Mouse (Mus musculus) myocyte (in vitro differentiated cells): ENCODE results near the gene Lrig1. TPM values are rescaled to one million over a fixed set of nuclear protein-coding genes. Genes with fewer than 3 reads are reported as not detected.

Source experiments
- H3K27me3 ChIP-seq: one replicate; pipeline ENCODE4 v1.6.1; 2011; ENCODE audit not compliant: control insufficient read depth, insufficient read depth, insufficient read length
- H3K36me3 ChIP-seq: one replicate; pipeline ENCODE4 v1.6.1; 2011; ENCODE audit not compliant: control insufficient read depth, insufficient read depth
- H3K4me2 ChIP-seq: one replicate; pipeline ENCODE4 v1.6.1; 2011; ENCODE audit warnings: low read depth, control low read depth
- H3K4me3 ChIP-seq: one replicate; pipeline ENCODE4 v1.5.1; 2011; ENCODE audit warnings: mild to moderate bottlenecking, control low read depth, moderate library complexity
- H3K79me2 ChIP-seq: one replicate; pipeline ENCODE4 v1.6.1; 2011; ENCODE audit not compliant: control insufficient read depth, insufficient read depth
- H3ac ChIP-seq: one replicate; pipeline ENCODE4 v1.6.1; 2011; ENCODE audit not compliant: control insufficient read depth, insufficient read length
- CEBPB ChIP-seq: IDR thresholded peaks from 2 replicates; pipeline ENCODE4 v1.6.1; 2011; ENCODE audit warnings: mild to moderate bottlenecking, moderate library complexity; ENCODE audit not compliant: poor library complexity, insufficient read depth, severe bottlenecking
- E2F4 ChIP-seq: IDR thresholded peaks from one replicate; pipeline ENCODE4 v1.6.1; 2011; ENCODE audit warnings: mild to moderate bottlenecking, control low read depth, moderate library complexity; ENCODE audit not compliant: insufficient read depth
- MAX ChIP-seq: IDR thresholded peaks from one replicate; pipeline ENCODE4 v1.6.1; 2011; ENCODE audit warnings: low read depth, mild to moderate bottlenecking, control low read depth
- MYOD1 ChIP-seq, 3 experiments: IDR thresholded peaks; one replicate each; pipeline ENCODE4 v1.6.1; 2011; ENCODE audit warnings: control low read depth in 2 of 3, low read depth in 2 of 3, mild to moderate bottlenecking in 2 of 3, moderate library complexity in 1 of 3; ENCODE audit not compliant: insufficient read length in 2 of 3, control insufficient read depth in 1 of 3
- MYOG ChIP-seq, 3 experiments: IDR thresholded peaks; one replicate each; pipeline ENCODE4 v1.6.1; 2011; ENCODE audit warnings: control low read depth in 2 of 3, low read depth in 2 of 3, mild to moderate bottlenecking in 2 of 3; ENCODE audit not compliant: insufficient read length in 2 of 3, control insufficient read depth in 1 of 3, insufficient read depth in 1 of 3
- POLR2A ChIP-seq: IDR thresholded peaks from one replicate; pipeline ENCODE4 v1.6.1; 2011; ENCODE audit warnings: low read depth, mild to moderate bottlenecking, control low read depth, moderate library complexity; ENCODE audit not compliant: insufficient read length
- POLR2AphosphoS2 ChIP-seq: IDR thresholded peaks from one replicate; pipeline ENCODE4 v1.6.1; 2011; ENCODE audit warnings: low read depth, control low read depth; ENCODE audit not compliant: insufficient read length
- REST ChIP-seq: IDR thresholded peaks from one replicate; pipeline ENCODE4 v1.6.1; 2011; ENCODE audit warnings: mild to moderate bottlenecking, control low read depth, moderate library complexity; ENCODE audit not compliant: insufficient read depth, insufficient read length
- SRF ChIP-seq: IDR thresholded peaks from one replicate; pipeline ENCODE4 v1.6.1; 2011; ENCODE audit warnings: low read depth; ENCODE audit not compliant: control insufficient read depth, insufficient read length
- TCF12 ChIP-seq: IDR thresholded peaks from one replicate; pipeline ENCODE4 v1.6.1; 2011; ENCODE audit warnings: mild to moderate bottlenecking, control low read depth; ENCODE audit not compliant: poor library complexity, insufficient read depth, severe bottlenecking
- TCF3 ChIP-seq: IDR thresholded peaks from one replicate; pipeline ENCODE4 v1.6.1; 2011; ENCODE audit warnings: low read depth, control low read depth; ENCODE audit not compliant: insufficient read length
- USF1 ChIP-seq: IDR thresholded peaks from one replicate; pipeline ENCODE4 v1.6.1; 2011; ENCODE audit warnings: low read depth, mild to moderate bottlenecking, control low read depth, moderate library complexity
- polyA plus RNA-seq: library from polyadenylated mRNA; unstranded; fragments of >200 nt; fragmentation: generic; extraction: Trizol; gene quantifications from one replicate; pipeline ENCODE4 v1.2.1, GENCODE M21; 2012; ENCODE audit warnings: missing spikeins

The Lrig1 gene
- polyA plus RNA-seq, 1 experiment, result 22.1 TPM

GRCm38 (mm10) chr6:94604072-94604471 is 95.9 kb downstream of the Lrig1 start:
- Histone ChIP-seq H3K27me3 (no peaks in the 10 kb centered on the region), H3K79me2 (no peaks in the 10 kb centered on the region), H3K4me3 (no peak overlapping the region), H3K4me2 (peak overlapping the region; percentile 52), H3K36me3 (peaks cover 12% of the 10 kb centered on the region), H3ac (no peak overlapping the region)
- no peak for TF ChIP-seq POLR2AphosphoS2
- no peak for TF ChIP-seq USF1
- no peak for TF ChIP-seq POLR2A
- TF ChIP-seq MYOG (IDR thresholded peaks at IDR 0.05; ENCODE audit: control insufficient read depth in 1 of 3, insufficient read depth in 1 of 3, insufficient read length in 2 of 3, low read depth in 2 of 3), result peak; percentile 6 to 95 (median 78)
- TF ChIP-seq MAX, result no peak
- TF ChIP-seq SRF, result no peak
- peak; percentile 69 for TF ChIP-seq TCF3
- no peak for TF ChIP-seq CEBPB
- TF ChIP-seq REST, result no peak
- TF ChIP-seq E2F4, result no peak
- peak in 2 of 3 experiments; percentile 98 to 99 for TF ChIP-seq MYOD1 (IDR thresholded peaks at IDR 0.05; ENCODE audit: control insufficient read depth in 1 of 3, insufficient read length in 2 of 3, low read depth in 2 of 3)
- TF ChIP-seq TCF12, result peak; percentile 57

DNA sequence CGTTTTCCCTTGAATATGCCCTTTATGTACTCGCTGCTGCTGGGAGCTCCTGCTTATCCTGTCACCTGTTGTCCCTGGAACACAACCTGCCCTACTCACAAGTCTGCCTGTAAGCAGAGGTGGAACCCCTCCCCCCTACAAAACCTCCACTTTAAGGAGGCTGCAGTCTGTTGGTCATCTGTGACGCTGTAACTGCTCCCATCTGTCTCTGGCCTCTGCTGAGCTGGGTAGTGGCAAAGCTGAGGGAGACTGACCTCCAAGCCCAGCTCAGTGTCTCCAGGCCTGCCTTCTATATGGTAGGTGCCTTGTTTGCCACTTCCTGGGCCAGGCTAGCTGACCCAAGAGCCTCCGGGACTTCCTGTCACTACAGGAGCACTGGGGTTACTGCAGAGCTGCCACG is 98.1 kb downstream of the Lrig1 start:
- TF ChIP-seq MYOG (IDR thresholded peaks at IDR 0.05; ENCODE audit: control insufficient read depth in 1 of 3, insufficient read depth in 1 of 3, insufficient read length in 2 of 3, low read depth in 2 of 3), result no peak
- no peak for TF ChIP-seq TCF3
- TF ChIP-seq POLR2A, result no peak
- no peak for TF ChIP-seq E2F4
- TF ChIP-seq SRF, result no peak
- Histone ChIP-seq H3K4me3 (no peak overlapping the region), H3K27me3 (no peaks in the 10 kb centered on the region), H3K36me3 (peaks cover 3% of the 10 kb centered on the region), H3ac (no peak overlapping the region), H3K4me2 (no peak overlapping the region), H3K79me2 (no peaks in the 10 kb centered on the region)

DNA sequence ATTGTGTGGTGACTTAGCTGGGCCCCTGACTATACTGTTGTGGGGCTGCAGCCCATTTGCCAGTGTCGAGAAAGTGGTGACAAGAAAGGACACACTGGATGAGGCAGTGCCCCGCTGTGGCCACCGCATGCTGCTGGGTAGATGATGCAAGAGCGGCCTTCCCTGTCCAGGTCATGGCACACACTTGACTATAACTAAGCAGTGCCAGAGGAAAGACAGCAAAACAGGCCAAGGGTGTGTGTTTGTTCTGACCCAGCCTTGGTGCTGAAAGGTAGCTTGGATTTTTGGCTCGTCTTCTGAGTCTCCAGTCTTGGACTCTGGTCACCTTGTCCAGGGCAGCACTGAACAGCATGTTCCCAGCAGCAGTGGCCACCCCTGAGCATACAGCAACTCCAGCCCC is 98.9 kb downstream of the Lrig1 start:
- H3K4me3 ChIP-seq, result no peak overlapping the region
- no peak overlapping the region for H3K4me2 ChIP-seq
- TF ChIP-seq CEBPB, result 0 out of 2 replicates have a peak, but pooled peaks have one; percentile 15
- TF ChIP-seq MAX, result no peak
- H3K36me3 ChIP-seq, result peaks cover under 1% of the 10 kb centered on the region
- no peaks in the 10 kb centered on the region for H3K79me2 ChIP-seq
- H3K27me3 ChIP-seq, result no peaks in the 10 kb centered on the region
- H3ac ChIP-seq, result no peak overlapping the region

- Histone ChIP-seq H3ac (no peak overlapping the region), H3K79me2 (no peaks in the 10 kb centered on the region), H3K4me2 (no peak overlapping the region), H3K36me3 (no peaks in the 10 kb centered on the region), H3K4me3 (no peak overlapping the region), H3K27me3 (no peaks in the 10 kb centered on the region)
- TF ChIP-seq TCF3 (no peak), SRF (no peak), MYOG (IDR thresholded peaks at IDR 0.05; ENCODE audit: control insufficient read depth in 1 of 3, insufficient read depth in 1 of 3, insufficient read length in 2 of 3, low read depth in 2 of 3) (no peak), USF1 (no peak), REST (no peak), POLR2A (no peak), CEBPB (no peak), MAX (no peak), MYOD1 (IDR thresholded peaks at IDR 0.05; ENCODE audit: control insufficient read depth in 1 of 3, insufficient read length in 2 of 3, low read depth in 2 of 3) (no peak), POLR2AphosphoS2 (no peak), E2F4 (no peak), TCF12 (no peak)
Observed at GRCm38 (mm10) chr6:94599016-94599415, 100.9 kb downstream of the Lrig1 start.

GRCm38 (mm10) chr6:94598421-94598820 is 101.5 kb downstream of the Lrig1 start:
- Histone ChIP-seq H3K36me3 (no peaks in the 10 kb centered on the region), H3K4me3 (no peak overlapping the region), H3K27me3 (no peaks in the 10 kb centered on the region), H3ac (no peak overlapping the region), H3K79me2 (no peaks in the 10 kb centered on the region), H3K4me2 (no peak overlapping the region)
- TF ChIP-seq USF1 (no peak), TCF12 (no peak), MAX (no peak), MYOG (IDR thresholded peaks at IDR 0.05; ENCODE audit: control insufficient read depth in 1 of 3, insufficient read depth in 1 of 3, insufficient read length in 2 of 3, low read depth in 2 of 3) (peak; percentile 12 to 73 (median 50)), SRF (no peak), REST (no peak), TCF3 (peak; percentile 22), POLR2AphosphoS2 (no peak), MYOD1 (IDR thresholded peaks at IDR 0.05; ENCODE audit: control insufficient read depth in 1 of 3, insufficient read length in 2 of 3, low read depth in 2 of 3) (peak in 2 of 3 experiments; percentile 27 to 84), E2F4 (no peak), CEBPB (no peak), POLR2A (no peak)
